Mouse (Mus musculus): ENCODE data around the gene Srp54c. TPM values are rescaled to one million over a fixed set of nuclear protein-coding genes. Genes with fewer than 3 reads are reported as not detected.
A peak's percentile ranks its signal among the peaks of the same experiment; 100 is the strongest.
"Not testable (repeated sequence)": the region's sequence is repeated elsewhere in the genome, so short reads cannot be mapped to it uniquely, and the experiment has no call there.

The Srp54c gene
- 42.3 and 62.3 TPM in 2 replicates for total RNA-seq (2014; rRNA removed)
- polyA plus RNA-seq (2012; rRNA removed): 4.2 and 4.5 TPM in 2 replicates

DNA sequence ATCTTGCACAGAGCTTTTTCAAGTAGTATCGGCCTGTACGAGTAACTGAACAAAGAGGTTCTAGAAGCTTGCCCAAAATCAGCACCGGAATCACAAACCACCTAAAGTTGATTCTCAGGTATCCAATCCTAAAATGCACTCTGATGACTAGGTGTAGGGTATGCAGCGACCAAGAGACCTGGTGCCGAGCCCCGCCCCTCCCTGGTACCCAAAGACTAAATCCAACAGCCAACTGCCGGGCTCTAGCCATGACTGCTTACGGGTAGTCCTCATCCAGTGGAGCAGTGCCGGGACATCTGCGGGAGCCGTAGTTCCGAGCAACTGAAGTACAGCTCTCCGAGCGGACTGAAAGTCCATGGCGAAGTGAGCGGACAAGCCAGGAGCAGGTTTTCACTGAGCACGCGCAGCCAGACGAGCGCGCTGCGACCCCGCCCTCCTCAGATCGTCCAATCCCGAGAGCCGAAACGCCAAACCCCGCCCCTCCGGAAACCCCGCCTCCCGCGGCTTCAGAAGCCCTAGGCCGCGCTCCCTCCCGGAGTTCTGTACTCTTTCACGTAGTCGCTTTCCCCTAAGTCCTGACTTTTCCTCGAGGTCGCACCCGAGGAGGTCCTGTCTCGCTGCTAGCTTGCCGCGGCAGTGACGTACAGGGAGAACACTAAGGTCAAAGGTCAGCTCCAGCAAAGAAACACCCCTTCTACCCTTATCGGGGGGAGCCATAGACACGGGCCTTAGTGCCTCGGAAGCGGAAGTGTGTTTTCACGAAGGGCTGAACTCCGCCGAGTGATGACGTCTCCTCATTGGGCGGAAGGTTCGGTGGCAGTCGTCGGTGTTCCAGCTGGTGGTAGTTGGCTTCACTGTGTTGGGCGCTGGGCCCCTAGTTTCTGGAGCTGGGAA, at the start of gene Srp54c:
TSS of gene Srp54c (plus strand) at position 543 of the 894 bp plus-strand sequence.
- DNase-seq (ENCODE audit: extremely low read depth, low read depth, low spot score); H3K27me3 ChIP-seq (ENCODE audit: control insufficient read depth, insufficient read depth, low read length); H3K79me2 ChIP-seq (ENCODE audit: control insufficient read depth, insufficient read depth, low read length); H3K4me1 ChIP-seq (ENCODE audit: control insufficient read depth, insufficient read depth, low read length); H3K36me3 ChIP-seq (ENCODE audit: control insufficient read depth, insufficient read depth, low read length); H3K27ac ChIP-seq (replicated peaks; ENCODE audit: insufficient read depth, low read depth, low read length): not testable (repeated sequence)
- Histone ChIP-seq H3K4me3 (ENCODE audit: insufficient read depth, low read depth, low read length) (peak within 1 kb of the TSS; percentile 51), H3K9ac (ENCODE audit: low read depth, low read length) (peak within 1 kb of the TSS; percentile 45; the same call in 1 of the 2 replicates)
- no CpG with 5 or more reads among the region's 57 CpGs for WGBS

- H3K9ac ChIP-seq (ENCODE audit: low read depth, low read length); H3K36me3 ChIP-seq (ENCODE audit: control insufficient read depth, insufficient read depth, low read length); H3K4me3 ChIP-seq (ENCODE audit: insufficient read depth, low read depth, low read length); DNase-seq (ENCODE audit: extremely low read depth, low read depth, low spot score); H3K79me2 ChIP-seq (ENCODE audit: control insufficient read depth, insufficient read depth, low read length); H3K4me1 ChIP-seq (ENCODE audit: control insufficient read depth, insufficient read depth, low read length); H3K27ac ChIP-seq (replicated peaks; ENCODE audit: insufficient read depth, low read depth, low read length); H3K27me3 ChIP-seq (ENCODE audit: control insufficient read depth, insufficient read depth, low read length): not testable (repeated sequence)
- no CpG with 5 or more reads among the region's 8 CpGs for WGBS
Observed at GRCm38 (mm10) chr12:55187686-55188085, 42.3 kb upstream of the Srp54c start.

GRCm38 (mm10) chr12:55189127-55189526, 40.8 kb upstream of the Srp54c start:
- not testable (repeated sequence) for H3K27ac ChIP-seq (replicated peaks; ENCODE audit: insufficient read depth, low read depth, low read length); H3K9ac ChIP-seq (ENCODE audit: low read depth, low read length); H3K27me3 ChIP-seq (ENCODE audit: control insufficient read depth, insufficient read depth, low read length); DNase-seq (ENCODE audit: extremely low read depth, low read depth, low spot score); H3K79me2 ChIP-seq (ENCODE audit: control insufficient read depth, insufficient read depth, low read length); H3K36me3 ChIP-seq (ENCODE audit: control insufficient read depth, insufficient read depth, low read length); H3K4me3 ChIP-seq (ENCODE audit: insufficient read depth, low read depth, low read length); H3K4me1 ChIP-seq (ENCODE audit: control insufficient read depth, insufficient read depth, low read length)
- no CpG with 5 or more reads among the region's 5 CpGs for WGBS

GRCm38 (mm10) chr12:55199306-55199705, 30.7 kb upstream of the Srp54c start, which contains the start of gene 1700047I17Rik2:
Gene 1700047I17Rik2, plus strand, starts transcription at chr12:55199592.
- WGBS: no CpG with 5 or more reads among the region's 40 CpGs
- H3K4me3 ChIP-seq (ENCODE audit: insufficient read depth, low read depth, low read length); H3K79me2 ChIP-seq (ENCODE audit: control insufficient read depth, insufficient read depth, low read length); DNase-seq (ENCODE audit: extremely low read depth, low read depth, low spot score); H3K4me1 ChIP-seq (ENCODE audit: control insufficient read depth, insufficient read depth, low read length); H3K36me3 ChIP-seq (ENCODE audit: control insufficient read depth, insufficient read depth, low read length); H3K9ac ChIP-seq (ENCODE audit: low read depth, low read length); H3K27ac ChIP-seq (replicated peaks; ENCODE audit: insufficient read depth, low read depth, low read length); H3K27me3 ChIP-seq (ENCODE audit: control insufficient read depth, insufficient read depth, low read length): not testable (repeated sequence)

GRCm38 (mm10) chr12:55199799-55200198, 30.2 kb upstream of the Srp54c start:
- not testable (repeated sequence) for DNase-seq (ENCODE audit: extremely low read depth, low read depth, low spot score); H3K27ac ChIP-seq (replicated peaks; ENCODE audit: insufficient read depth, low read depth, low read length); H3K4me3 ChIP-seq (ENCODE audit: insufficient read depth, low read depth, low read length); H3K9ac ChIP-seq (ENCODE audit: low read depth, low read length); H3K79me2 ChIP-seq (ENCODE audit: control insufficient read depth, insufficient read depth, low read length); H3K27me3 ChIP-seq (ENCODE audit: control insufficient read depth, insufficient read depth, low read length); H3K36me3 ChIP-seq (ENCODE audit: control insufficient read depth, insufficient read depth, low read length); H3K4me1 ChIP-seq (ENCODE audit: control insufficient read depth, insufficient read depth, low read length)
- no CpG with 5 or more reads among the region's 18 CpGs for WGBS

DNA sequence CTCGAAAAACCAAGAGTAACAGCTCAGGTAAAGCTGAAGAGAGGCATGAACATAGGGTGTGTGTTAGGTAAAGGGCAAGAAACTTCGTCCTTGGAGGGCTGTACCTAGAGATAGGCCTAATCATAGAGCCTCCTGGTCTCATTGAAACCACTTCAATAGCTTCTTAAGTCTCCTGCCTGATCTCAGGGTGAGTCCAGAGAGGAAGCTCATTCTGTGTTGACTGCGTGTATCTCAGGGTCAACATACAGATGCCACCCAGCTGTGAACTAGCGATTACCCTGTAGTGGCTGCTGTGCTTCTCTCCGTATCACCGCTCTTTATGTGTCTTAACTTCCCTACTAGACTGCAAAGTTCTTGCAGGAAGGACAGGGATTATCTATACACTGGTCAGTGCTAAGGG, 17.0 kb upstream of the Srp54c start:
- H3K9ac ChIP-seq (ENCODE audit: low read depth, low read length); H3K4me3 ChIP-seq (ENCODE audit: insufficient read depth, low read depth, low read length); H3K36me3 ChIP-seq (ENCODE audit: control insufficient read depth, insufficient read depth, low read length); H3K79me2 ChIP-seq (ENCODE audit: control insufficient read depth, insufficient read depth, low read length); H3K27me3 ChIP-seq (ENCODE audit: control insufficient read depth, insufficient read depth, low read length); H3K4me1 ChIP-seq (ENCODE audit: control insufficient read depth, insufficient read depth, low read length); DNase-seq (ENCODE audit: extremely low read depth, low read depth, low spot score); H3K27ac ChIP-seq (replicated peaks; ENCODE audit: insufficient read depth, low read depth, low read length): not testable (repeated sequence)
- no CpG with 5 or more reads among the region's 6 CpGs for WGBS

DNA sequence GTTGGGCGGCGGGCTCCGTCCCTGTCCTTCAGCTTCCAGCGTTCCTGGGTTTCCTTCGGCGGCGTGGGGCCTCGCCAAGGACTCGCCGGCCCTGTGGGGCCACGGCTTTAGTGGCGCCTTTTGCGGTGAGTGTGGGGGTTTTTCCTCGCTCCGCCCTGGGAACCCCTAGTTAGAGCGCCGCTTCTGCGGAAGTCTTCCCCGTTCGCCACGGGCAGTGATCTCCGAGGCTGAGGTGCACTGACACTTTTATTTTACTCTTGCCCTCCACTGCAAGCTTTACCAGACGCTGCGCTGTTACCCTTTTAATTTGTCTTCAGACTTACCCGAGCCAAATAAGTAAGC, 523 bp downstream of the Srp54c start:
- under 1% methylated on average over 13 of the region's 25 CpGs for WGBS
- H3K27ac ChIP-seq (replicated peaks; ENCODE audit: insufficient read depth, low read depth, low read length): not testable (repeated sequence)

GRCm38 (mm10) chr12:55242243-55242642, 12.3 kb downstream of the Srp54c start:
- not testable (repeated sequence) for DNase-seq (ENCODE audit: extremely low read depth, low read depth, low spot score); H3K27ac ChIP-seq (replicated peaks; ENCODE audit: insufficient read depth, low read depth, low read length); H3K4me3 ChIP-seq (ENCODE audit: insufficient read depth, low read depth, low read length); H3K27me3 ChIP-seq (ENCODE audit: control insufficient read depth, insufficient read depth, low read length); H3K79me2 ChIP-seq (ENCODE audit: control insufficient read depth, insufficient read depth, low read length); H3K9ac ChIP-seq (ENCODE audit: low read depth, low read length); H3K36me3 ChIP-seq (ENCODE audit: control insufficient read depth, insufficient read depth, low read length); H3K4me1 ChIP-seq (ENCODE audit: control insufficient read depth, insufficient read depth, low read length)
- WGBS: no CpG with 5 or more reads among the region's 8 CpGs

More for the DNA sequence above, 523 bp downstream of the Srp54c start:
- H3K36me3 ChIP-seq (ENCODE audit: control insufficient read depth, insufficient read depth, low read length); H3K27me3 ChIP-seq (ENCODE audit: control insufficient read depth, insufficient read depth, low read length); DNase-seq (ENCODE audit: extremely low read depth, low read depth, low spot score); H3K79me2 ChIP-seq (ENCODE audit: control insufficient read depth, insufficient read depth, low read length); H3K4me1 ChIP-seq (ENCODE audit: control insufficient read depth, insufficient read depth, low read length): not testable (repeated sequence)
- H3K9ac ChIP-seq (ENCODE audit: low read depth, low read length): peak overlapping the region; percentile 45; the same call in 1 of the 2 replicates
- peak overlapping the region; percentile 51 for H3K4me3 ChIP-seq (ENCODE audit: insufficient read depth, low read depth, low read length)

GRCm38 (mm10) chr12:55261950-55262349, 32.0 kb downstream of the Srp54c start:
- not testable (repeated sequence) for H3K9ac ChIP-seq (ENCODE audit: low read depth, low read length); H3K4me3 ChIP-seq (ENCODE audit: insufficient read depth, low read depth, low read length); DNase-seq (ENCODE audit: extremely low read depth, low read depth, low spot score); H3K27me3 ChIP-seq (ENCODE audit: control insufficient read depth, insufficient read depth, low read length); H3K27ac ChIP-seq (replicated peaks; ENCODE audit: insufficient read depth, low read depth, low read length); H3K79me2 ChIP-seq (ENCODE audit: control insufficient read depth, insufficient read depth, low read length); H3K4me1 ChIP-seq (ENCODE audit: control insufficient read depth, insufficient read depth, low read length)
- no CpG with 5 or more reads among the region's 8 CpGs for WGBS
- H3K36me3 ChIP-seq (ENCODE audit: control insufficient read depth, insufficient read depth, low read length): peaks cover 12% of the 10 kb centered on the region

Measured in liver, adult 2 months (tissue).